Mouse (Mus musculus) MEL (cell line): ENCODE results near the gene Calcb. TPM values are rescaled to one million over a fixed set of nuclear protein-coding genes. Genes with fewer than 3 reads are reported as not detected.

Experiments
- DNase-seq: peaks from one replicate; pipeline ENCODE4 v3.0.0; 2011; ENCODE audit warnings: low read depth, low spot score
- H3K27ac ChIP-seq: 2 replicates; pipeline ENCODE4 v1.5.1; 2012; ENCODE audit warnings: low read depth, mild to moderate bottlenecking, control low read depth, low read length, moderate library complexity; ENCODE audit not compliant: control insufficient read depth
- H3K27me3 ChIP-seq, 2 experiments: fragments of 150-350 bp in 1 of 2; sonication (generic) in 1 of 2; 2 replicates each; pipeline ENCODE4 v1.6.1; 2012; ENCODE audit warnings: low read length in 2 of 2, mild to moderate bottlenecking in 2 of 2, improper control_type of control experiment in 1 of 2, moderate library complexity in 1 of 2; ENCODE audit not compliant: insufficient read depth in 2 of 2, control insufficient read depth in 1 of 2
- H3K36me3 ChIP-seq, 2 experiments: 2 replicates each; pipeline ENCODE4 v1.6.1; 2012 to 2014; ENCODE audit warnings: low read length in 2 of 2, improper control_type of control experiment in 1 of 2, inconsistent platforms in 1 of 2, mild to moderate bottlenecking in 1 of 2; ENCODE audit not compliant: insufficient read depth in 2 of 2, control insufficient read depth in 1 of 2
- H3K4me1 ChIP-seq, 2 experiments: fragments of 150-350 bp in 1 of 2; sonication (generic) in 1 of 2; 2 replicates each; pipeline ENCODE4 v1.6.1; 2012; ENCODE audit warnings: low read length in 2 of 2, improper control_type of control experiment in 1 of 2, mild to moderate bottlenecking in 1 of 2; ENCODE audit not compliant: insufficient read depth in 2 of 2, control insufficient read depth in 1 of 2
- H3K4me3 ChIP-seq, 2 experiments: fragments of 150-350 bp in 1 of 2; sonication (generic) in 1 of 2; 2 replicates each; pipeline ENCODE4 v1.5.1; 2012; ENCODE audit warnings: low read depth in 2 of 2, low read length in 2 of 2, mild to moderate bottlenecking in 2 of 2, moderate library complexity in 2 of 2, control low read depth in 1 of 2, improper control_type of control experiment in 1 of 2; ENCODE audit not compliant: control insufficient read depth in 1 of 2, insufficient read depth in 1 of 2
- H3K79me2 ChIP-seq: 2 replicates; pipeline ENCODE4 v1.6.1; 2012; ENCODE audit warnings: mild to moderate bottlenecking, low read length, moderate library complexity; ENCODE audit not compliant: control insufficient read depth, poor library complexity, insufficient read depth
- H3K9ac ChIP-seq: 2 replicates; pipeline ENCODE4 v1.6.1; 2012; ENCODE audit warnings: low read depth, mild to moderate bottlenecking, control low read depth, low read length, moderate library complexity; ENCODE audit not compliant: control insufficient read depth, poor library complexity, severe bottlenecking
- H3K9me3 ChIP-seq: fragments of 150-350 bp; sonication (generic); replicated peaks from 2 replicates; pipeline ENCODE4 v1.6.1; 2012; ENCODE audit warnings: mild to moderate bottlenecking, low read length, improper control_type of control experiment, moderate library complexity; ENCODE audit not compliant: insufficient read depth
- BHLHE40 ChIP-seq: IDR thresholded peaks from 2 replicates; pipeline ENCODE4 v1.6.1; 2012; ENCODE audit warnings: low read depth, mild to moderate bottlenecking, inconsistent platforms, low read length, improper control_type of control experiment, borderline replicate concordance
- CHD1 ChIP-seq: IDR thresholded peaks from 2 replicates; pipeline ENCODE4 v1.6.1; 2012; ENCODE audit warnings: low read depth, mild to moderate bottlenecking, inconsistent platforms, low read length, improper control_type of control experiment
- CHD2 ChIP-seq: IDR thresholded peaks from 2 replicates; pipeline ENCODE4 v1.6.1; 2011; ENCODE audit warnings: low read length, improper control_type of control experiment
- EP300 ChIP-seq, 2 experiments: IDR thresholded peaks; 2 replicates each; pipeline ENCODE4 v1.6.1; 2011; ENCODE audit warnings: improper control_type of control experiment in 2 of 2, low read length in 2 of 2, low read depth in 1 of 2, mild to moderate bottlenecking in 1 of 2
- ETS1 ChIP-seq: IDR thresholded peaks from 2 replicates; pipeline ENCODE4 v1.6.1; 2012; ENCODE audit warnings: low read depth, mild to moderate bottlenecking, inconsistent platforms, low read length, improper control_type of control experiment, moderate library complexity
- JUND ChIP-seq: IDR thresholded peaks from 2 replicates; pipeline ENCODE4 v1.6.1; 2011; ENCODE audit warnings: low read depth, mild to moderate bottlenecking, improper control_type of control experiment, low read length
- KAT2A ChIP-seq: conservative IDR thresholded peaks from 2 replicates; pipeline ENCODE4 v1.6.1; 2012; ENCODE audit warnings: low read depth, low read length, improper control_type of control experiment, inconsistent platforms
- MAFK ChIP-seq: IDR thresholded peaks from 2 replicates; pipeline ENCODE4 v1.6.1; 2011; ENCODE audit warnings: low read depth, mild to moderate bottlenecking, low read length, improper control_type of control experiment, borderline replicate concordance
- MAZ ChIP-seq: IDR thresholded peaks from 2 replicates; pipeline ENCODE4 v1.6.1; 2012; ENCODE audit warnings: low read depth, mild to moderate bottlenecking, inconsistent platforms, low read length, improper control_type of control experiment
- MEF2A ChIP-seq: IDR thresholded peaks from 2 replicates; pipeline ENCODE4 v1.6.1; 2014; ENCODE audit warnings: low read depth, mild to moderate bottlenecking, inconsistent platforms, low read length, improper control_type of control experiment; ENCODE audit not compliant: poor library complexity, insufficient replicate concordance, severe bottlenecking; ENCODE audit errors: extremely low read depth
- MXI1 ChIP-seq: IDR thresholded peaks from 2 replicates; pipeline ENCODE4 v1.6.1; 2011; ENCODE audit warnings: mild to moderate bottlenecking, low read depth, low read length, improper control_type of control experiment
- MYB ChIP-seq: IDR thresholded peaks from 2 replicates; pipeline ENCODE4 v1.6.1; 2011; ENCODE audit warnings: mild to moderate bottlenecking, low read depth, low read length, improper control_type of control experiment
- NELFE ChIP-seq: IDR thresholded peaks from 2 replicates; pipeline ENCODE4 v1.6.1; 2011; ENCODE audit warnings: low read depth, low read length, improper control_type of control experiment
- POLR2AphosphoS2 ChIP-seq: IDR thresholded peaks from 2 replicates; pipeline ENCODE4 v1.6.1; 2011; ENCODE audit warnings: low read length, improper control_type of control experiment
- POLR2AphosphoS5 ChIP-seq: IDR thresholded peaks from 2 replicates; pipeline ENCODE4 v1.6.1; 2012; ENCODE audit warnings: low read depth, borderline replicate concordance, mild to moderate bottlenecking, inconsistent platforms, low read length, moderate library complexity, mixed read lengths
- RAD21 ChIP-seq: IDR thresholded peaks from 2 replicates; pipeline ENCODE4 v1.6.1; 2011; ENCODE audit warnings: mild to moderate bottlenecking, low read depth, low read length, improper control_type of control experiment
- RCOR1 ChIP-seq: IDR thresholded peaks from 2 replicates; pipeline ENCODE4 v1.6.1; 2012; ENCODE audit warnings: low read depth, mild to moderate bottlenecking, inconsistent platforms, low read length, improper control_type of control experiment
- SIN3A ChIP-seq: IDR thresholded peaks from 2 replicates; pipeline ENCODE4 v1.6.1; 2012; ENCODE audit warnings: low read length, improper control_type of control experiment, inconsistent platforms
- SMC3 ChIP-seq: IDR thresholded peaks from 2 replicates; pipeline ENCODE4 v1.6.1; 2011; ENCODE audit warnings: low read depth, low read length, improper control_type of control experiment
- TAL1 ChIP-seq: IDR thresholded peaks from 2 replicates; pipeline ENCODE4 v1.6.1; 2012; ENCODE audit warnings: mild to moderate bottlenecking, inconsistent platforms, low read length, moderate library complexity, mixed read lengths
- TCF12 ChIP-seq: IDR thresholded peaks from 2 replicates; pipeline ENCODE4 v1.6.1; 2014; ENCODE audit warnings: low read depth, mild to moderate bottlenecking, inconsistent platforms, low read length, improper control_type of control experiment, moderate library complexity
- USF2 ChIP-seq, 2 experiments: IDR thresholded peaks; 2 replicates each; pipeline ENCODE4 v1.6.1; 2011 to 2012; ENCODE audit warnings: improper control_type of control experiment in 2 of 2, low read length in 2 of 2, borderline replicate concordance in 1 of 2, inconsistent platforms in 1 of 2, low read depth in 1 of 2, mild to moderate bottlenecking in 1 of 2; ENCODE audit not compliant: insufficient read depth in 1 of 2
- ZC3H11A ChIP-seq: IDR thresholded peaks from 2 replicates; pipeline ENCODE4 v1.6.1; 2012; ENCODE audit warnings: low read depth, mild to moderate bottlenecking, inconsistent platforms, low read length, improper control_type of control experiment
- ZKSCAN1 ChIP-seq: IDR thresholded peaks from 2 replicates; pipeline ENCODE4 v1.6.1; 2012; ENCODE audit warnings: low read depth, mild to moderate bottlenecking, inconsistent platforms, low read length, improper control_type of control experiment, moderate library complexity
- ZMIZ1 ChIP-seq: IDR thresholded peaks from 2 replicates; pipeline ENCODE4 v1.6.1; 2012; ENCODE audit warnings: low read depth, mild to moderate bottlenecking, inconsistent platforms, low read length, improper control_type of control experiment, moderate library complexity
- polyA plus RNA-seq, 2 experiments: library from polyadenylated mRNA; stranded (reverse) in 1 of 2; unstranded in 1 of 2; fragments of >175 nt in 1 of 2; fragments of >200 nt in 1 of 2; gene quantifications; 2 replicates each; pipeline versions ENCODE4 v1.2.1 to v1.2.4; 2012; ENCODE audit warnings: low replicate concordance in 2 of 2, low read depth in 1 of 2; ENCODE audit not compliant: insufficient read length in 2 of 2, insufficient read depth in 1 of 2, missing spikeins in 1 of 2
- total RNA-seq: library from RNA; depleted of rRNA; stranded (reverse); fragments of 300-350 nt; gene quantifications from 2 replicates; pipeline ENCODE4 v1.2.3, GENCODE M21; 2012

Gene Calcb
- total and polyA plus RNA-seq, 3 experiments, result not detected

DNA sequence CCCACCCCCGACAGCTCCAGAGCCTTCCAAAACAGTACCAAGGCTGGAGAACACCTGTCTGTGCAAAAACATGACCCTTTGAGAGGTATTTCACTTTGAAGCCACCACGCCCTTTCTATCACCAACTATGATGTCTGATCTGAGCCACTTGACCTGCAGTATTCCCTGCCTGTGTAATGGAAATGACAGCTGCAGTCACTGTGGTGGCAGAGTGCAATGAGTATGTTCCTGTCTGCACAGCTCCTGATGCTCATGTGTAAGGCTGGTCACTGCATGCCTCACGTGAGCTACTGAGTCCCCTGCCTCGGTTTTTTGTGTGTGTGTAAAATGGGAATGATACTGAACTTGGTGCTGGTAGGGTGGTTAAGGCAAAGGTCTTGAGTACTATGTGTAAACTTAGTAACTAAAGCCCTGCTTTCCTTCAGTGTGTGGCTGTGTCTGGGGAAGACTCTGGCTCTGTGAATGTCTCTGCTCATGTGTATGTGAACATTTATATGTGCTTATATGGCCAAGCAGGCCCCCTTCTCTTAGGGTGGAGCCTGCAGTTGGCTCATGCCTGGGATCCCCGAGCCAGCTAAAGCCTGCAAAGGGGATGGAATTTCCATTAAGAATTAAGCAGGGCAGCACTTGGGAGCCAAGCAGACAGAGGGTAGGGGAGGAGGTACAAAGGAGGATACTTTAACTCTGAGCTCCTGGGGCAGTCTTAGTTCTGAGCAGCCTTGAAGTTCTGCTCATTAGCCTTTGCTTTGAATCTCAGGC is 24.8 kb downstream of the Calcb start, which contains the start of gene Insc:
TSS of gene Insc (plus strand) at position 673 of the 759 bp plus-strand sequence.
- Histone ChIP-seq H3K36me3 (no peaks in the 10 kb centered on the region), H3K79me2 (no peaks in the 10 kb centered on the region)

DNA sequence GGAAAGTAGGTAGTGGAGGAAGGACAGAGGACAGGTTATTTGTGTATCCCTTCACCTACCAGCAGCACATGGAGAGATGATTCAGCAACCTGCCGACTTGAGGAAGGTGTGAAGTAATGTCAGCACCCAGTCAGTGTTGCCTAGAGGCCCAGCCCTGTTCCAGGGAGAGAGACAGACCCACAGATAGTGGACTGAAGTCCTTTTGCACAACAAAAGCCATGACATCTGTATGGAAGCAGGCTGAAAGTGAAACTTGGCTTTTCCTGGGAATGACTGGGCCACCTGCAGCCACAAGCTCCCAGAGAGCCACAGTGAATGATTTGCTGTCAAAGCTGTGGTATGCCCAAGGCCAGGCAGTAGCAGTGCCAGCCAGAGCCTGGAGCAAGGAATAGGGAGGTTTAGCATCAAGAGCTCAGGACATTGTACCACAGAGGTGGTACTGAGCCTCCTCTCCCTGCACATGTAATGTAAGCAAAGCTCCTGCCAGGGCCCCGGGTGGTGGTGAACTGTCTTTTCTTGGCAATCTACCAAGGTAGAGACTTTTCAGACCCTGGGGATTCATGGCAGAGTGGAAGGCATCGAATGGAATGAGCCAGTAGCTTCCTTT is 26.3 kb downstream of the Calcb start:
- Histone ChIP-seq H3K9ac (no peak overlapping the region), H3K4me3 (no peak overlapping the region), H3K79me2 (no peaks in the 10 kb centered on the region), H3K27me3 (no peaks in the 10 kb centered on the region), H3K9me3 (no peaks in the 10 kb centered on the region), H3K27ac (no peak overlapping the region), H3K36me3 (no peaks in the 10 kb centered on the region), H3K4me1 (no peaks in the 10 kb centered on the region)
- DNase-seq, result no peak
- TF ChIP-seq TAL1, result no peak
- no peak for TF ChIP-seq POLR2AphosphoS2
- no peak for TF ChIP-seq CHD1
- TF ChIP-seq MAFK, result no peak
- TF ChIP-seq ZMIZ1, result no peak
- no peak for TF ChIP-seq ETS1
- TF ChIP-seq SIN3A, result no peak
- no peak for TF ChIP-seq MEF2A
- TF ChIP-seq ZC3H11A, result no peak
- no peak for TF ChIP-seq MYB
- no peak for TF ChIP-seq POLR2AphosphoS5
- TF ChIP-seq USF2 (IDR thresholded peaks at IDR 0.05; ENCODE audit: borderline replicate concordance in 1 of 2, insufficient read depth in 1 of 2, low read depth in 1 of 2, low read length in 2 of 2), result no peak
- TF ChIP-seq EP300 (IDR thresholded peaks at IDR 0.05; ENCODE audit: low read depth in 1 of 2, low read length in 2 of 2), result no peak
- no peak for TF ChIP-seq NELFE
- no peak for TF ChIP-seq RAD21
- no peak for TF ChIP-seq RCOR1

More for the DNA sequence above, 24.8 kb downstream of the Calcb start, which contains the start of gene Insc:
- TF ChIP-seq RCOR1 (no peak), JUND (no peak), POLR2AphosphoS2 (no peak), MXI1 (no peak), KAT2A (no peak), TCF12 (no peak), ZC3H11A (no peak), BHLHE40 (no peak), NELFE (no peak), TAL1 (no peak), ZKSCAN1 (no peak), SMC3 (no peak), MAZ (no peak), CHD2 (no peak)
- TF ChIP-seq, all 39 proteins: peak for 0
- Histone ChIP-seq H3K9ac (no peak within 1 kb of the TSS), H3K4me1 (no peaks in the 10 kb centered on the region), H3K9me3 (no peaks in the 10 kb centered on the region), H3K27me3 (no peaks in the 10 kb centered on the region), H3K4me3 (no peak within 1 kb of the TSS), H3K27ac (no peak within 1 kb of the TSS)
- no peak for DNase-seq
